Mouse (Mus musculus): ENCODE results near the gene Tspoap1. TPM values are rescaled to one million over a fixed set of nuclear protein-coding genes. Genes with fewer than 3 reads are reported as not detected.
A peak's percentile ranks its signal among the peaks of the same experiment; 100 is the strongest.

The Tspoap1 gene
- total and polyA plus RNA-seq, 2 experiments = 0.09 to 0.37 TPM

GRCm38 (mm10) chr11:87754603-87755002, 5.7 kb upstream of the Tspoap1 start:
- TF ChIP-seq POLR2A (IDR thresholded peaks at IDR 0.05; ENCODE audit: extremely low read depth, insufficient read depth, low read length) (no peak), CTCF (IDR thresholded peaks at IDR 0.05; ENCODE audit: low read depth, low read length) (no peak)
- Histone ChIP-seq H3K9ac (ENCODE audit: low read depth, low read length) (no peak overlapping the region), H3K79me2 (ENCODE audit: control insufficient read depth, insufficient read depth, low read length) (0 out of 2 replicates have a peak, but pooled peaks cover 3% of the 10 kb centered on the region), H3K36me3 (ENCODE audit: control insufficient read depth, insufficient read depth, low read length) (no peaks in the 10 kb centered on the region), H3K27me3 (ENCODE audit: control insufficient read depth, insufficient read depth, low read length) (no peaks in the 10 kb centered on the region), H3K4me1 (ENCODE audit: control insufficient read depth, insufficient read depth, low read length) (no peaks in the 10 kb centered on the region), H3K4me3 (ENCODE audit: insufficient read depth, low read depth, low read length) (no peak overlapping the region), H3K27ac (replicated peaks; ENCODE audit: insufficient read depth, low read depth, low read length) (peak overlapping the region; percentile 53)
- no peak for DNase-seq (ENCODE audit: extremely low read depth, low read depth, low spot score)
- WGBS = 65% methylated on average over 5 of the region's 5 CpGs

- Histone ChIP-seq H3K27me3 (ENCODE audit: control insufficient read depth, insufficient read depth, low read length) (no peaks in the 10 kb centered on the region), H3K79me2 (ENCODE audit: control insufficient read depth, insufficient read depth, low read length) (0 out of 2 replicates have a peak, but pooled peaks cover 3% of the 10 kb centered on the region), H3K36me3 (ENCODE audit: control insufficient read depth, insufficient read depth, low read length) (no peaks in the 10 kb centered on the region), H3K9ac (ENCODE audit: low read depth, low read length) (no peak overlapping the region; the same call in 1 of the 2 replicates), H3K4me1 (ENCODE audit: control insufficient read depth, insufficient read depth, low read length) (no peaks in the 10 kb centered on the region), H3K4me3 (ENCODE audit: insufficient read depth, low read depth, low read length) (peak overlapping the region; percentile 75; the same call in 1 of the 2 replicates), H3K27ac (replicated peaks; ENCODE audit: insufficient read depth, low read depth, low read length) (no peak overlapping the region)
- TF ChIP-seq CTCF (IDR thresholded peaks at IDR 0.05; ENCODE audit: low read depth, low read length) (no peak), POLR2A (IDR thresholded peaks at IDR 0.05; ENCODE audit: extremely low read depth, insufficient read depth, low read length) (peak; percentile 30; the same call in 1 of the 2 replicates)
- peak; percentile 43 for DNase-seq (ENCODE audit: extremely low read depth, low read depth, low spot score)
- 70% methylated on average over 17 of the region's 17 CpGs for WGBS
Measured at GRCm38 (mm10) chr11:87755360-87756017, 4.9 kb upstream of the Tspoap1 start.

DNA sequence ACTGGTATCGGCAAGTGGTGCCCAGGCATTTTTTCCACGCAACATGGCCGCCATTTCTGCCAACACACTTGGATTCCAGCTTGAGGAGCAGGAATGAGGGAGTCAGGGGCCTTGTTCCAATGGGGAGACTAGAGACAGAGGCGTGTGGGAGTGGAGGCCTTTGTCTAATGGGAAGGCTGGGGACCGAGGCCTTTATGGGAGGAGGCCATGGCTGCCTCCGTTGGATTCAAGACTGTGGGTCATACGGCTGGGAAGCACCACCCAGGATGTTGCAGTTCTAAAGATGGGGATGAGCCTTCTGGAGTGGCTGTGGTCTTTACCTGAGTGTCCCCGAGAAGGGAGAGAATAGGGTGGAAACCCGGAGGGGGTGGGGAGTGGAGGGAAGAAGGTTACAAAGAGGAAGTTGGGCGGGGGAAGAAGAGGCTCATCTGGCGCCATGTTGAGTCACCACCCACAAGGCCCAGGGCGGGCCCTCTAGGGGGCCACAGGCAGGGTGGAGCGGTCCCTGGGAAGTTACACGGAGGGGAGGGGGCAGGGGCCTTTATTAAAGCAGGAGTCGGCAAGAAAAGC, 4.0 kb upstream of the Tspoap1 start:
- Histone ChIP-seq H3K27me3 (ENCODE audit: control insufficient read depth, insufficient read depth, low read length) (no peaks in the 10 kb centered on the region), H3K9ac (ENCODE audit: low read depth, low read length) (peak overlapping the region; percentile 29), H3K79me2 (ENCODE audit: control insufficient read depth, insufficient read depth, low read length) (0 out of 2 replicates have a peak, but pooled peaks cover 3% of the 10 kb centered on the region), H3K36me3 (ENCODE audit: control insufficient read depth, insufficient read depth, low read length) (no peaks in the 10 kb centered on the region), H3K4me3 (ENCODE audit: insufficient read depth, low read depth, low read length) (peak overlapping the region; percentile 75), H3K27ac (replicated peaks; ENCODE audit: insufficient read depth, low read depth, low read length) (peak overlapping the region; percentile 54), H3K4me1 (ENCODE audit: control insufficient read depth, insufficient read depth, low read length) (no peaks in the 10 kb centered on the region)
- 83% methylated on average over 15 of the region's 15 CpGs for WGBS
- TF ChIP-seq POLR2A (IDR thresholded peaks at IDR 0.05; ENCODE audit: extremely low read depth, insufficient read depth, low read length) (no peak), CTCF (IDR thresholded peaks at IDR 0.05; ENCODE audit: low read depth, low read length) (no peak)
- no peak for DNase-seq (ENCODE audit: extremely low read depth, low read depth, low spot score)

DNA sequence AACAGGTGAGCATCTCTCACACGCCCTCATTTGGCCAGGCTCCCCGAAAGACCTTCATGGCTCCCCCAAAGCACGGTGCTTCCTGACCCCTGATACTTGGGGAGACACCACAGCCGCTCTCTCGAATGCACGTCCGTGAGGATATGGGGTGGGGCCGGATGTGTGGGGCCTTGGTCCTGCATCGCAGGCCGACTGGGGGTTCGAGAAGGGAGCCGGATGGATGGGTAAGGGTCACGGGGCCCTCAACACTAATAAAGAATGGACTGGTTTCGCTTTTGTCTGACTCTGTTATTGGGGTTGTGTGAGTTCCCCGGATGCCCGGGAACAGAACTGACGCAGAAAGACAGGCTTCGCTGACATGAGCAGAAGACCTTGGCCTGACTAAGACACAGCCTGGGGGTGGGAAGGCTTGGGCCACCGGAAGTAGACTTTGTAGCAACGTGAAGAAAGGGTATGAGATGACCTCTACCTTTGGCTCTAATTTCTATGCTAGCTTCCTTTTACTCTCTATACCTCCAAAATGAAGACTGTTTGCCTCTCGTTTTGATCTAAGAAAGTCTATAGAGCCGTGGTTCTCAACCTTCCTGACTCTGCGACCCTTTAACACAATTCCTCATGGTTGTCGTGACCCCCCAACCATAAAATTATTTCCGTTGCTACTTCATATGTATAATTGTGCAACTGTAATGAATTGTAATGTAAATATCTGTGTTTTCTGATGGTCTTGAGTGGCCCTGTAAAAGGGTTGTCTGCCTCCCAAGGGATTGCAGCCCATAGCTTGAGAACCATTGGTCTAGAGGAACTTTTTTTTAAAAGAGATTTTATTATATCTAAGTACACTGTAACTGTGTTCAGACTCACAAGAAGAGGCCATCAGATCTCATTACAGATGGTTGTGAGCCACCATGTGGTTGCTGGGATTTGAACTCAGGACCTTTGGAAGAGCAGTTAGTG, 3.1 kb upstream of the Tspoap1 start:
- H3K4me1 ChIP-seq (ENCODE audit: control insufficient read depth, insufficient read depth, low read length) = no peaks in the 10 kb centered on the region
- peak overlapping the region; percentile 43; the same call in 1 of the 2 replicates for H3K27ac ChIP-seq (replicated peaks; ENCODE audit: insufficient read depth, low read depth, low read length)
- no peak for TF ChIP-seq CTCF (IDR thresholded peaks at IDR 0.05; ENCODE audit: low read depth, low read length)
- no peak for TF ChIP-seq POLR2A (IDR thresholded peaks at IDR 0.05; ENCODE audit: extremely low read depth, insufficient read depth, low read length)
- no peak for DNase-seq (ENCODE audit: extremely low read depth, low read depth, low spot score)
- H3K36me3 ChIP-seq (ENCODE audit: control insufficient read depth, insufficient read depth, low read length) = no peaks in the 10 kb centered on the region
- no peaks in the 10 kb centered on the region for H3K27me3 ChIP-seq (ENCODE audit: control insufficient read depth, insufficient read depth, low read length)
- H3K79me2 ChIP-seq (ENCODE audit: control insufficient read depth, insufficient read depth, low read length) = 0 out of 2 replicates have a peak, but pooled peaks cover 3% of the 10 kb centered on the region
- H3K9ac ChIP-seq (ENCODE audit: low read depth, low read length) = peak overlapping the region; percentile 69
- H3K4me3 ChIP-seq (ENCODE audit: insufficient read depth, low read depth, low read length) = peak overlapping the region; percentile 75
- WGBS = 80% methylated on average over 25 of the region's 25 CpGs

GRCm38 (mm10) chr11:87758161-87758911, 2.0 kb upstream of the Tspoap1 start:
- Histone ChIP-seq H3K36me3 (ENCODE audit: control insufficient read depth, insufficient read depth, low read length) (no peaks in the 10 kb centered on the region), H3K27me3 (ENCODE audit: control insufficient read depth, insufficient read depth, low read length) (peaks cover 1% of the 10 kb centered on the region; the same call in 1 of the 2 replicates), H3K27ac (replicated peaks; ENCODE audit: insufficient read depth, low read depth, low read length) (no peak overlapping the region), H3K79me2 (ENCODE audit: control insufficient read depth, insufficient read depth, low read length) (0 out of 2 replicates have a peak, but pooled peaks cover 3% of the 10 kb centered on the region), H3K4me1 (ENCODE audit: control insufficient read depth, insufficient read depth, low read length) (no peaks in the 10 kb centered on the region), H3K9ac (ENCODE audit: low read depth, low read length) (no peak overlapping the region), H3K4me3 (ENCODE audit: insufficient read depth, low read depth, low read length) (no peak overlapping the region)
- WGBS = 79% methylated on average over 7 of the region's 7 CpGs
- TF ChIP-seq CTCF (IDR thresholded peaks at IDR 0.05; ENCODE audit: low read depth, low read length) (no peak), POLR2A (IDR thresholded peaks at IDR 0.05; ENCODE audit: extremely low read depth, insufficient read depth, low read length) (no peak)
- DNase-seq (ENCODE audit: extremely low read depth, low read depth, low spot score) = no peak
